Mouse (Mus musculus) heart, embryonic 16.5 days (tissue): ENCODE measurements around the gene Elfn1. TPM values are rescaled to one million over a fixed set of nuclear protein-coding genes. Genes with fewer than 3 reads are reported as not detected.

Experiments
- ATAC-seq: fragments of 200-750 bp; cut with Nextera tagmentation; replicated peaks from 2 replicates; pipeline ENCODE4 v1.8.0; 2017; ENCODE audit warnings: moderate number of reproducible peaks; ENCODE audit not compliant: insufficient read depth, low FRiP score; ENCODE audit errors: extremely low read depth
- H3K27ac ChIP-seq: fragments of 300-500 bp; sonication (generic); 2 replicates; pipeline ENCODE4 v1.5.1; 2014; ENCODE audit warnings: mild to moderate bottlenecking, low read length, control low read depth, moderate library complexity
- H3K27me3 ChIP-seq: fragments of 300-500 bp; sonication (generic); 2 replicates; pipeline ENCODE4 v1.6.1; 2014; ENCODE audit warnings: low read length, mixed read lengths; ENCODE audit not compliant: control insufficient read depth, insufficient read depth
- H3K36me3 ChIP-seq: fragments of 300-500 bp; sonication (generic); 2 replicates; pipeline ENCODE4 v1.6.1; 2014; ENCODE audit not compliant: control insufficient read depth, insufficient read depth
- H3K4me1 ChIP-seq: fragments of 300-500 bp; sonication (generic); 2 replicates; pipeline ENCODE4 v1.6.1; 2014; ENCODE audit warnings: low read length, mixed read lengths; ENCODE audit not compliant: control insufficient read depth, insufficient read depth
- H3K4me2 ChIP-seq: fragments of 300-500 bp; sonication (generic); 2 replicates; pipeline ENCODE4 v1.6.1; 2014; ENCODE audit warnings: low read depth, mild to moderate bottlenecking, control low read depth, low read length
- H3K4me3 ChIP-seq: fragments of 300-500 bp; sonication (generic); 2 replicates; pipeline ENCODE4 v1.5.1; 2014; ENCODE audit warnings: mild to moderate bottlenecking, control low read depth, low read length
- H3K9ac ChIP-seq: fragments of 300-500 bp; sonication (generic); 2 replicates; pipeline ENCODE4 v1.6.1; 2014; ENCODE audit warnings: low read length, control low read depth
- H3K9me3 ChIP-seq: fragments of 300-500 bp; sonication (generic); replicated peaks from 2 replicates; pipeline ENCODE4 v1.6.1; 2016; ENCODE audit warnings: low read length; ENCODE audit not compliant: control insufficient read depth
- WGBS: fragments of 180-500 bp; shearing (Covaris S2); extraction: QIAGEN DNeasy Blood & Tissue Kit; methylation state at CpG from one replicate; pipeline ENCODE4 v1.1.7; 2014; 5-methylcytosine and 5-hydroxymethylcytosine counted together
- polyA plus RNA-seq: library from polyadenylated mRNA; unstranded; fragments of >200 nt; fragmentation: Nextera tagmentation; extraction: Ambion mirVana; gene quantifications from 2 replicates; pipeline ENCODE4 v1.2.1, GENCODE M21; 2015

Elfn1 gene
- polyA plus RNA-seq, 1 experiment from 2014 or later: 0.68 TPM

DNA sequence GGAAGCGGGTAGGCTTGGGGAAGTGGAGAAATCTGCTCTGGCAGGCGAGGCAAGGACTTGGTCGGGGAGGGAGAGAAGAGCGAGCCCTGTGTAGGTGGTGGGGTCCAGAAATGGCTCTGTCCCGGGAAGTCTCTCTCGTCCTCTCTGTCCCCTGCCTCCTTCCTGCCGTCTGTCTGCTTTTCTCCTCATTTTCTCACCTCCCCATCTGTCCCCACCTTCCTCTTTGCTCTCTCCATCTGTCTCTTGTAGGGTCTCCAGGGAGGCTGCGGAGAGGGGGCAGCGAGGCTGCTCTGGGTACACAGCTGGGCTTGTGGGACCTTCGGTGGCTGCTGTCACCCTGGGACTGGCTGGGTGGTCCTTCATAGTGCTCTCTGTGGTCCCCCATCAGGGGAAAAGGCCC is 18.4 kb upstream of the Elfn1 start:
- H3K27me3 ChIP-seq: no peaks in the 10 kb centered on the region; the same call in 1 of the 2 replicates
- WGBS: 39% methylated on average over 10 of the region's 10 CpGs
- H3K36me3 ChIP-seq: no peaks in the 10 kb centered on the region
- no peaks in the 10 kb centered on the region for H3K9me3 ChIP-seq
- no peak overlapping the region for H3K4me3 ChIP-seq
- H3K9ac ChIP-seq: no peak overlapping the region
- H3K4me1 ChIP-seq: no peaks in the 10 kb centered on the region
- no peak overlapping the region for H3K4me2 ChIP-seq
- ATAC-seq: no peak
- no peak overlapping the region for H3K27ac ChIP-seq

DNA sequence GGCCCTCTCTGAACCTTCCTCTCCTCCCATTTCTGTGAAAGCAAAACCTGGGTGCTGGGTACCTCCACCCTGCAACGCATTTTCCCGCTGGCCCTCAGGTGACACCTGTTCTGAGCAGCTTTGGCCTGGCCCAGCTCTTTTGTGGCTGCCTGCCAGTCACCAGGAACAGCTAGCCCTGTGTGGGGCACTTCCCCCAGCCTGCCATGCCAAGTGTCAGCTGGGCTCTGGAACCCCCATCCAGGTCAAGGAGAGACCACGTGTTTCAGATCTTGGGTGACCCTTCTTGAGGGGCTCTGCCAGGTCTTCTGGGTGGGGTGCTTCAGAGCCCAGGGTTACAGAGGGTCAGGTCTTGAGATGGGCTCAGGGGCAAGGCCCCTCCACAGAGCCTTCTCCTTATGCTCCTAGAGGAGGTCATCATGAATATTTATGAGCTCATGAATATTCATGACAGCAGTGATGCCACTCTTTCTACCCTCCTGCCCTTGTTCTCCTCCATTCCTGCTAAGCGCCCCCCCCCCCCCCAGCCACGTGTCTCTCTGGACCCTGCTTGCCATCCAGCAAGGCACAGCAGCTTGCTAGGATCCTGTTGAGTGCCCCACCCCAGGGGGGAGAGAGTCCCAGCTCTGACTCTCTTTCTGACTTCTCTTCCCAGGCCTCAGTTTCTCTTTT is 15.3 kb upstream of the Elfn1 start:
- Histone ChIP-seq H3K4me1 (no peaks in the 10 kb centered on the region), H3K9ac (no peak overlapping the region), H3K36me3 (no peaks in the 10 kb centered on the region), H3K4me3 (no peak overlapping the region), H3K4me2 (no peak overlapping the region), H3K9me3 (no peaks in the 10 kb centered on the region), H3K27ac (no peak overlapping the region), H3K27me3 (peaks cover 5% of the 10 kb centered on the region)
- ATAC-seq: no peak
- WGBS: 55% methylated on average over 4 of the region's 5 CpGs

DNA sequence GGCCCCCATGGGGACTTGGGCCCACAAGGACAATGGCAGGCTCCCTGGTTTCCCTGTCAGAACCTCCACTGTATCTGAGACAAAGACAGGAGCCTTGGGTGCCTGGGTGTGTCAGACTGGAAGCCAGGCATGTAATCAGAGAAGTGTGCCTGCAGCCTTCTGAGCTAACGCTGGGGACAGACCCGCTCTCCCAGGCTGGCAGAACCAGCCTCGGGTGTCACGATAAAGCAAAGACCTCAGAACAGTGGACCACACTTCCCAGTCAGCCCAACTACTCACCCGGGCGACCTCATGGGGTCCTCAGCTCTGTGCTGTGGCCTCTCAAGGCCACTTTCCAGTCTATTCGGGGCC is 14.8 kb upstream of the Elfn1 start:
- ATAC-seq: no peak
- no peak overlapping the region for H3K4me2 ChIP-seq
- no peak overlapping the region for H3K4me3 ChIP-seq
- peaks cover 5% of the 10 kb centered on the region for H3K27me3 ChIP-seq
- WGBS: 29% methylated on average over 7 of the region's 7 CpGs
- H3K36me3 ChIP-seq: no peaks in the 10 kb centered on the region
- H3K27ac ChIP-seq: no peak overlapping the region
- H3K9ac ChIP-seq: no peak overlapping the region
- no peaks in the 10 kb centered on the region for H3K4me1 ChIP-seq
- H3K9me3 ChIP-seq: no peaks in the 10 kb centered on the region

DNA sequence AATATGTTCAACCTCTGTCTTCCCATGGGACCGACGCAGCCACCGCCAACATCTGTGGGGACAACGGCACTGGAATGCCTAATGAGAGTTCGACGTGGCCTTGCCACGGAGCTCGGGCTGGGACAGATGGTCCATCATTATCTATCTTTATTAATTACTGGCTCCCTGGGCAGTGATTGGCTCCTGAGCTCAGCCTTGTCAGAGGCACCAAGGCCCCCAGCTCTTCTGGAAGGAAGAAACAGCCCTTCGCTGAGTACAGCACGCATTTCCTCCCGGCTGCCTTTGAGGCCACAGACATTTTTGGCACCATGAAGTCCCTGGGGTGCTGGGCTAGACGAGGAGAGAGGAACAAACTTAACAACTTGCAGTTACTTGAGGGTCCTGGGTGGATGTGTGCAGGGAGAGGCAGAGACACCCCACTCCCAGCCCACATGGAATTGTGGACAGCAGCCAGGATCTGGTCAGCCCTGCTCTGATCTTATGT is 13.7 kb upstream of the Elfn1 start:
- Histone ChIP-seq H3K27me3 (peaks cover 5% of the 10 kb centered on the region), H3K9ac (no peak overlapping the region), H3K4me1 (no peaks in the 10 kb centered on the region), H3K4me2 (no peak overlapping the region), H3K36me3 (no peaks in the 10 kb centered on the region), H3K4me3 (no peak overlapping the region), H3K27ac (no peak overlapping the region), H3K9me3 (no peaks in the 10 kb centered on the region)
- 63% methylated on average over 12 of the region's 12 CpGs for WGBS
- ATAC-seq: 0 out of 2 replicates have a peak, but pooled peaks have one; percentile 44

DNA sequence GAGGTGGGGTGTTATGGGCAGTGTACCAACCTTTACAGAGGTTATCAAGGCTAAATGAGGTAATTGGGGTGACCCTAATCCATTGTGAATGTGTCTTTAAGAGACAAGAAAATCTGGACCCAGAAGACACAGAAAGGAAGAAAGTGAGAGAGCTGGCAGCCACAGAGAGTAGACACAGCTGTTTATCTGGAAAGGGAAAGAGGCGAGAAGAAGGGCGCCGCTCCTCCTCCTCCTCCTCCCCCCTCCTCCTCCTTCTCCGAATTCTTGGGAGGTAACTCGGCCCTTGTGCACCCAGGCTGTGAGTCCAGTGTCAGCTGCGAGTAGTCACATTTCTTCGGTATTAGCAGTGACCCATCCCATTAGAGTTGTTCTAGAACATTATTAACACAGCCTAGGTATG is 8.7 kb upstream of the Elfn1 start:
- Histone ChIP-seq H3K27me3 (peaks cover 13% of the 10 kb centered on the region), H3K4me2 (no peak overlapping the region), H3K4me1 (no peaks in the 10 kb centered on the region), H3K36me3 (no peaks in the 10 kb centered on the region), H3K27ac (no peak overlapping the region), H3K9me3 (no peaks in the 10 kb centered on the region), H3K4me3 (no peak overlapping the region), H3K9ac (no peak overlapping the region)
- no peak for ATAC-seq
- WGBS: 32% methylated on average over 7 of the region's 7 CpGs

DNA sequence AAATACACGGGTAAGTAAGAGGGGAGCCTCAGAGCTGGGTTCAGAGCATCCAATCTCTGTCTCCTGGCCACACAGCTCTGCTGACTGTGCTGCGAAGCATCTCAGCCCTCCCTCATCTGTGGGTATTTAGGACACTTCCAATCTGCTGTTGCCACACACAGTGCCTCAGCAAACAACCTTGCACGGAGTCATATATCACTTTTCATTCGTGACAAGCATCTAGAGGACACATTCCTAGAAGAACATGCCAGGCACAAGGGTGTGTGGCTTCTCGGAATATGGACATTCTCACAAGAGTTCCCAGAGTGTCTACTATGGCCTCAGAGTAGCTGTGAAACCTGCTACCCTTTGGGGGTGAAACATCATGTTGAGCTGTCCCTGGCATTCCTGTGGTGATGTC is 2.6 kb upstream of the Elfn1 start:
- Histone ChIP-seq H3K9ac (no peak overlapping the region), H3K9me3 (no peaks in the 10 kb centered on the region), H3K36me3 (no peaks in the 10 kb centered on the region), H3K4me1 (peaks cover 9% of the 10 kb centered on the region), H3K4me2 (no peak overlapping the region), H3K4me3 (no peak overlapping the region), H3K27ac (no peak overlapping the region), H3K27me3 (peaks cover 56% of the 10 kb centered on the region)
- ATAC-seq: no peak
- 64% methylated on average over 5 of the region's 5 CpGs for WGBS

DNA sequence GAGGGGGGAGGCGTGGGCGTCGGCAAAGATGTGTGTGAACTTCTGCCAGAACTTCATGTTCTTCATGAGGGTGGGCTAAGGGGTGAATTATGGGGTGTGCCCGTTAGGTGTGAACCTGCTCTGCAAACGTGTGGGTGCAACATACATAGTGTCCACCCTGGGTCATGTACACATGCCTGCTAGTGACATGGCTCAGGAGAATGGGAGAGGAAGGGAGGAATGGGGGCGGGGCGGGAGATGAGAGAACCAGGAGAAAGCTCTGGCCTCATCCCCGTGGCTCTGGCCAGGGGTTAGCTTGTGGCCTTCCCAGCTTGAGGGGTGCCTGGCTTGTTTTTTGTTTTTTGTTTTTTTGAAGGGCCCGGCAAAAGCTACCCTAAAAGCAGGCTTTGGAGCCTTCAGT is 1.2 kb upstream of the Elfn1 start:
- Histone ChIP-seq H3K4me1 (peaks cover 9% of the 10 kb centered on the region), H3K4me2 (no peak overlapping the region), H3K9me3 (no peaks in the 10 kb centered on the region), H3K4me3 (no peak overlapping the region), H3K9ac (no peak overlapping the region), H3K27ac (no peak overlapping the region), H3K36me3 (no peaks in the 10 kb centered on the region), H3K27me3 (peaks cover 64% of the 10 kb centered on the region)
- no peak for ATAC-seq
- WGBS: 33% methylated on average over 9 of the region's 9 CpGs

DNA sequence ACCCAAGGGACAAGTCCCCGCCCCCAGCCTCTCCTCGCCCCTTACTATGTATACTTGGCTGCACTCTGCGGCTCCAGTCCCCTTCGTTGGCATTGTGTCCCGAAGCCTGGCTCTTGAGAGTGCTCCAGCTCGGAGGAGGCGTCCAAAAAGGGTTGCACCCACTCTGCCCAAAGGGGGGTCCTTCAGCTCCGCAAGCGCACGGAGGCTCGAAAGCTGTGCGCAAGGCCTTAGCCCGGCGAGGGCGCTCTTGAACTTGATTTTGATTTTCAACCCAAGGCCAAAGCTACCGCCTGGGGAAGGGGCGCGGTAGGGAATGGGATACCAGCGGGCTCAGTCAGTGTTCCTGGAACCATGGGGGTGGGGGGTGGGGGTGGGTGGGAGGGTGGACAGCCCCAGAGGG is 502 bp upstream of the Elfn1 start:
- no peak overlapping the region for H3K9ac ChIP-seq

DNA sequence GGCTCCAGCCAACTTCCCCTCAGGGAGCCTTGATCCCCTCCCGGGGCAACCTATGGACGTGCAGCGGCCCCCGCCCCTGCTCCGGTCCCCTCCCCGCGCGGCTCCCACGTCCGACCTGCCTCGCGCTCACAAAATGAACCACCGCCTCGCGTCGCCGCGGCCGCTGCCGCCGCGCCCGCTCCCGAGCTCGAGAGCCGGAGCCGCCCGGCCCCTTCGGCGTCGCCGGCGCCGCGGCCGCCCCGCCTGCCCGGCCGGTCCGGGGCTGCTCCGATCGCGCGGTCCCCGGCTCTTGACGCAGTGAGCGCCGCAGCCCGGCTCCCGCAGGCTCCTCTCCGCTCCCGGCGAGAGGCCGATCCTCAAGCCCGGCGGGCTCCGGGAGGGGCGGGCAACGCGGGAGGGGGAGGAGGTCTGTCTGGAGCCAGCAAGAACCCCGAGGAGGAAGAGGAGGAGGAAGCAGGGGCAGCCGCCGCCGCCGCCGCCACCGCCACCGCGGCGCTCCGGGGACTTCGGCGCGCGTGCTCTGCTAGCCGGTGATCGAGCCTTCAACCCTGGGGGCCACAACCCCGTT is 584 bp downstream of the Elfn1 start:
- H3K4me3 ChIP-seq: peak overlapping the region; percentile 61
- no peaks in the 10 kb centered on the region for H3K36me3 ChIP-seq
- no peak overlapping the region for H3K27ac ChIP-seq
- H3K9me3 ChIP-seq: no peaks in the 10 kb centered on the region
- H3K4me2 ChIP-seq: peak overlapping the region; percentile 98
- H3K27me3 ChIP-seq: peaks cover 78% of the 10 kb centered on the region
- 0 out of 2 replicates have a peak, but pooled peaks have one; percentile 15 for ATAC-seq
- H3K4me1 ChIP-seq: peaks cover 13% of the 10 kb centered on the region
- H3K9ac ChIP-seq: peak overlapping the region; percentile 67
- WGBS: under 1% methylated on average over 68 of the region's 78 CpGs

More for the DNA sequence above, 502 bp upstream of the Elfn1 start:
- Histone ChIP-seq H3K27me3 (peaks cover 69% of the 10 kb centered on the region), H3K4me1 (peaks cover 9% of the 10 kb centered on the region), H3K36me3 (no peaks in the 10 kb centered on the region), H3K4me2 (peak overlapping the region; percentile 98), H3K27ac (no peak overlapping the region), H3K9me3 (no peaks in the 10 kb centered on the region), H3K4me3 (peak overlapping the region; percentile 61)
- ATAC-seq: no peak
- 2% methylated on average over 17 of the region's 19 CpGs for WGBS
